Mouse (Mus musculus) brown adipose tissue, adult 24 weeks (tissue): ENCODE measurements around the gene Diras2. TPM values are rescaled to one million over a fixed set of nuclear protein-coding genes. Genes with fewer than 3 reads are reported as not detected.

Source experiments
- H3K27ac ChIP-seq: fragments of 200-500 bp; replicated peaks from 2 replicates; pipeline ENCODE4 v1.5.1; 2012; ENCODE audit warnings: low read depth, mild to moderate bottlenecking, low read length
- H3K4me1 ChIP-seq: fragments of 200-500 bp; 2 replicates; pipeline ENCODE4 v1.6.1; 2012; ENCODE audit warnings: low read length, mixed read lengths; ENCODE audit not compliant: control insufficient read depth, insufficient read depth, insufficient read length
- H3K4me3 ChIP-seq: fragments of 200-500 bp; 2 replicates; pipeline ENCODE4 v1.5.1; 2012; ENCODE audit warnings: low read depth, mild to moderate bottlenecking, low read length, moderate library complexity; ENCODE audit not compliant: insufficient read depth
- polyA plus RNA-seq: library from polyadenylated mRNA; stranded (reverse); fragments of >200 nt; gene quantifications from 2 replicates; pipeline ENCODE4 v1.2.4, GENCODE M21; 2012; ENCODE audit not compliant: missing spikeins, insufficient read depth, insufficient read length

The Diras2 gene
- polyA plus RNA-seq, 1 experiment, result 0.28 TPM

DNA sequence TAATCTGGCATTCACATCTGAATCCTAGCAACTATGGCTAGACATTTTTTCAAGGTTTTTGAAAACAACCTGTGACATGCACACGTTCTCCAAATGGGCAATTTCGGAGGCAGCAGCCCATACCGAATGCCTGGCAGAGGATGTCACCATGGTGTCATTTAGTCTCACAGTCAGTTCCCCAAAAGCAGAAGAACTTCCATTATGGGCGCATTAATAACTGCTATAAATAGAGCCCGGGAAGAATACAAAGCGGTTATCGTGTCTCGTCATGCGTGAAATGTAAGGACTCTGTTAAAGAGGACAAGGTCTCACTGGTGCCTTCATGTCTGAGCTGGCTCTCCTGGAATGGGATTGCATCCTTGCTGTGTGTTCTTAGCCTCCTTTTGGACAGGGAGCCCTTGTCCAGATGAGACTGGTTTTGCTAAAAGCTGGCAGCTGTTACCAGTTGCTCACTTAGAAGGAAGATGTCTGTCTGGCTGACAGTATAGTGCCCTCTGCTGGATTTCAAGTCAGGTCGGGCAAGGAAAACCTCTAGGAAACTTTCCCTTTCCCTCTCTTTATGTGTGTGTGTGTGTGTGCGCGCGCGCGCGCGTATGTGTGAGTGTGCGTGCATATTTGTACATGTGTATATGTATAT lies 34.1 kb upstream of the Diras2 start:
- H3K4me1 ChIP-seq, result no peaks in the 10 kb centered on the region
- H3K27ac ChIP-seq, result no peak overlapping the region
- no peak overlapping the region for H3K4me3 ChIP-seq

DNA sequence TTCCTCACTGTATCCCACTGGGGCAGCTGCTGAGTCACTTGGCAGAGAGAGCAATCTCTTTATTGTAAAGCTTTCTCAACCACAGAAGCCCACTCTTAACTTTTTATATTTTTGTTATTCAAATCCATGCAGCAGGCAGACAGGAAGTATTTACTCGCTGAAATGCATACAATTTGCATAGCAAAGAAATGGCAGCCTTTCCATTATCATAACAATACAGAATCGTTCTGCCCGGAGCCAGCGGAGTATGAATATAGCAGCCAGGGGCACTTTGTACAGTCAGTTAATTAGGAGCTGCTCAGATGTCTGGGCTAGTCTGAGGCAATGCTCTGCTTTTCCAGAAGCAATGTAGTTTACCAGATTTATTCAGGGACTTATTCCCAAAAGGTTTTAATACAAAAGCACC lies 31.1 kb upstream of the Diras2 start:
- Histone ChIP-seq H3K4me1 (no peaks in the 10 kb centered on the region), H3K27ac (no peak overlapping the region), H3K4me3 (no peak overlapping the region)

DNA sequence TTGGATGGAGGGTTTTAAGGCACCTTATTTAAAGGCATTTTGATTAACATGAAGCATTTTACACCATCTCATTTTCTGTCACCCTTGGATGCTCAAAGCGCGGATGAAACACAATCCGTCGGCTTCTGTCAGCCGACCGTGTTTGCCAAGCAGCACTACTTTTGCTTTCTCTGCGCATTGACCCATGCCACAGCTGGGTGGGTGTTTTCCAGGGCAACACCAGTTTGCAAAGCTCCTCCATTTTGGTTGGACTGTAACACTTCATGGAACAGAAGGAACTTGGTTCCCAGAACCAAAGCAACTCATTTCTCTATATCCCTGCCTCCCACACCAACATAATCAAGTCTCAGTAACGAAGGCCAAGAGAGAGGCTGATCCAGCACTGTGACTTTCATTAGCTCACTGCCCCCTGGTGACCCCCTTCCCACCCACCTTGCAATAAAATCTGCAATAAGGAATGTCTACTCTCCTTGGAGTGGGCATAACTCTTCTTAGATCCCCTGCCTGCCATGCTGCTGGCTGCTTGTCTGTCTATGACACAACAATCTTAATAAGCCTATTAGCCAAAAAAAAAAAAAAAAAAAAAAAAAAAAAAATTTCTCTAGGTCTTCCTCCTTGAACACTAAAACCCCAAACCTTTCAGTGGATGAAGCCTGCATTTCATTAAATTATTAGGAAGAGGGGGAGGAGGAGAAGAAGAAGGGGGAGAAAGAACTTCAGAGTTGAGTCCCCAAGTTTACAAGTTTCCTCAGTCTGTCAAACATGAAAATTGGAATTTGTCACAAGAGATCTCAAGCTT lies 30.5 kb upstream of the Diras2 start:
- H3K4me3 ChIP-seq, result no peak overlapping the region
- no peaks in the 10 kb centered on the region for H3K4me1 ChIP-seq
- no peak overlapping the region for H3K27ac ChIP-seq

- Histone ChIP-seq H3K27ac (no peak overlapping the region), H3K4me3 (no peak overlapping the region)
Observed at GRCm38 (mm10) chr13:52557421-52557820, 26.3 kb upstream of the Diras2 start.

GRCm38 (mm10) chr13:52554722-52555121 lies 23.6 kb upstream of the Diras2 start:
- no peak overlapping the region for H3K27ac ChIP-seq
- H3K4me3 ChIP-seq, result no peak overlapping the region
- H3K4me1 ChIP-seq, result no peaks in the 10 kb centered on the region

More at GRCm38 (mm10) chr13:52557421-52557820, 26.3 kb upstream of the Diras2 start:
- no peaks in the 10 kb centered on the region for H3K4me1 ChIP-seq

DNA sequence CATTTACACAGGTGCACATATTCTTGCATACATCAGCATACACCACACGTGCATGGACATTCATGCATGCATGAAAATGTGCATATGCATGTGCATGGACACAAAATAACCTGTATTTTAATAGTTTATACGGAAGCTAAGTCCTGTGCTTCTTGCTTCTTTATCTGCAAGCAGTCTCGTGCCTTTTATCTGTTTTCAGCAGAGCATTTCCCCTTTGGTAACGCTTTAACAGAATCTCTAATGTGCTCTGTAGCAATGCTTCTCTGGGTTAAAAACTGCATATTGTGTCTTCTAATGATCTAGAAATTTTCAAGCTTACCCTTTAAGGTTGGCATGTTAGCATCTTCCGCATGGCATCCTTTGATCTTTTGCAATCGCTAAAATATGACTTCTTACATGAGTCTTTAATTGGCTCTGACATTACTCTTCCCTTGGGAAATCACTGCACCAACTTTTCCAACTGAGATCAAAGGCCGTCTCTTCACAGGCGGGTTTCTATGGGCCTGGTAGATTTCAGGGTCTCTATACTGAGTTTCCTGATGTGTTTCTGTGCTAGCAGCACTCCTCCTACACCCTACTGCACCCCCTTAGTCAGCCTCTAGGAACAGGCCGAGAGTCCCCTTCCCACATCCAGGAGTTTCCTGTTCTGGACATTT lies 21.9 kb upstream of the Diras2 start:
- Histone ChIP-seq H3K4me3 (no peak overlapping the region), H3K27ac (no peak overlapping the region)

GRCm38 (mm10) chr13:52551275-52551674 lies 20.2 kb upstream of the Diras2 start:
- H3K27ac ChIP-seq, result no peak overlapping the region
- no peaks in the 10 kb centered on the region for H3K4me1 ChIP-seq
- no peak overlapping the region for H3K4me3 ChIP-seq

More for the DNA sequence above, 21.9 kb upstream of the Diras2 start:
- H3K4me1 ChIP-seq, result no peaks in the 10 kb centered on the region

DNA sequence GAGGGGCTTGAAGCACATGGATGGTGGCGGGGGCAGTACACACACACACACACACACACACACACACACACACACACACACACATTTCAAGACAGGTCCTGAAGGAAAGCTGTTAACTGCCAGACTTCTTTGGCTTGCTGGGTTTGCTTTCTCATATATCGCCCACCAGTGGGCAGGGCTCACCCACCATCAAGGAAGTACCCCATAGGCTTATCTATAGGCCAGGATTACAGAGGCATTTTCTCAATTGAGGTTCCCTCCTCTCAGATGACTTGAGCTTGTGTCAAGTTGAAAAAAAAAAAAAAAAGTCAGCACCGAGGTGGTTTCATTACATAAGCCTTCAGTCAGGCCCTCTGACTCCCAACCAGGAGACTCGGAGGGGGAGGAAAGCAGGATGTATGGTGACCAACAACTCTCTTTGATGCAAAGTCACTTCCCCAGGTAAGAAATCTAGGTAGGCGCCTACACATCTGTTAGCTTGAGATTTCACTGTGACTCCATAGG lies 19.7 kb upstream of the Diras2 start:
- no peak overlapping the region for H3K4me3 ChIP-seq
- H3K27ac ChIP-seq, result no peak overlapping the region
- H3K4me1 ChIP-seq, result no peaks in the 10 kb centered on the region

- Histone ChIP-seq H3K4me1 (no peaks in the 10 kb centered on the region), H3K4me3 (no peak overlapping the region), H3K27ac (no peak overlapping the region)
Observed at GRCm38 (mm10) chr13:52546288-52546687, 15.2 kb upstream of the Diras2 start.

DNA sequence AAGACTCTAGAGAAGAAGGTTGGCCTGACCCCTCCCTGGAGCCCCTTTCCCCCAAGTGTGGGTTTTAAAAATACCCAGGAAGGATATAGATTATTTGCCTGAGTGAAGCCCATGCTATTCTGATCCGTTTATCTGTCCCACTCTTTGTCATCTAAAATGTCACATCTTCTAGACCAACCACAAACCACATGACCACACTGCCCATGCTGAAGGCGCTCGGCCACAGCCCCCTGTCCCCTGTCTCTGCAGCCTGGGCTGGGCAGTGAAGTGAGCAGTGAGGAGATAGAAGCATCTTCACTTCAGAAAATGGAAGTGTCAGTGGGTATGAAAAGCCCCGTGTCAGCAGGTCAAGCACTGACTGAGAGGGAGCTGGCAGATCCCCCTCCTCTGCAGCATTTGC lies 11.6 kb upstream of the Diras2 start:
- no peak overlapping the region for H3K27ac ChIP-seq

GRCm38 (mm10) chr13:52542036-52542526 lies 11.0 kb upstream of the Diras2 start:
- Histone ChIP-seq H3K27ac (no peak overlapping the region), H3K4me3 (no peak overlapping the region), H3K4me1 (no peaks in the 10 kb centered on the region)

More for the DNA sequence above, 11.6 kb upstream of the Diras2 start:
- no peak overlapping the region for H3K4me3 ChIP-seq
- H3K4me1 ChIP-seq, result no peaks in the 10 kb centered on the region

GRCm38 (mm10) chr13:52541385-52542035 lies 10.4 kb upstream of the Diras2 start:
- no peak overlapping the region for H3K4me3 ChIP-seq
- no peaks in the 10 kb centered on the region for H3K4me1 ChIP-seq
- no peak overlapping the region for H3K27ac ChIP-seq

- no peak overlapping the region for H3K4me3 ChIP-seq
- no peaks in the 10 kb centered on the region for H3K4me1 ChIP-seq
- no peak overlapping the region for H3K27ac ChIP-seq
Observed at GRCm38 (mm10) chr13:52539461-52539860, 8.4 kb upstream of the Diras2 start.

DNA sequence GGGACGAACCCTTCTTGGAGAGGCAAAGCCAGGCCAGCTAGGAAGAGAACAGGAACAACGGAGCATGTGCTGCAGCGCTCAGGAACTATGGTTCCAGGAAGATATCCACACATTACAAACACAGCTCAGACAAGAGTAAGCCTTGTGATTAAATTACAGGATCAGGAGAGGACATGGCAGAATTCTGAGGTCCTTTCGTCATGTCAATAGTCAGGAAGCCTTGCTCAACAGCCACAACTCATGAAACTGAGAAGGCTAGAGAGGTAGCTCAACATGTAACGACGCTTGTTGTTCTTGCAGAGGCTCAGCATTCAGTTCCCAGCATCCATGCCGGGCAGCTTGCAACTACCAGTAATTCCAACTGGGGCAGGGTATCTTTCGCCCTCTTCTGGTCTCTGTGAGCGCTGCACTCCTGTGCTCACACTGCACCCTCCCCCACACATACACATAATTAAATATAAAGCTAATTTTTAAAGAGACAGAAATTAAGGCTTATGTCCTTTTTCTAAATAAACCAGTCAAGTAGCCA lies 7.6 kb upstream of the Diras2 start:
- H3K27ac ChIP-seq, result no peak overlapping the region
- H3K4me1 ChIP-seq, result no peaks in the 10 kb centered on the region
- H3K4me3 ChIP-seq, result no peak overlapping the region
